Mouse (Mus musculus): ENCODE data around the gene Gimap9.

The Gimap9 gene

GRCm38 (mm10) chr6:48689320-48689719 lies 13.4 kb downstream of the Gimap9 start:
- DNase-seq (ENCODE audit: low spot score in 2 of 2) = no peak

GRCm38 (mm10) chr6:48692962-48693361 lies 17.0 kb downstream of the Gimap9 start:
- no peak for DNase-seq (ENCODE audit: low spot score in 2 of 2)

GRCm38 (mm10) chr6:48696830-48697554 lies 21.1 kb downstream of the Gimap9 start:
- no peak for DNase-seq (ENCODE audit: low spot score in 2 of 2)

- no peak for DNase-seq (ENCODE audit: low spot score in 2 of 2)
These were observed 21.6 kb downstream of the Gimap9 start for GRCm38 (mm10) chr6:48697555-48697930.

- DNase-seq (ENCODE audit: low spot score in 2 of 2) = no peak
These were observed 22.3 kb downstream of the Gimap9 start for GRCm38 (mm10) chr6:48698066-48698856.

GRCm38 (mm10) chr6:48698888-48699287 lies 23.0 kb downstream of the Gimap9 start:
- DNase-seq (ENCODE audit: low spot score in 2 of 2) = no peak

- no peak for DNase-seq (ENCODE audit: low spot score in 2 of 2)
These were observed 24.5 kb downstream of the Gimap9 start for GRCm38 (mm10) chr6:48700251-48701075.

- DNase-seq (ENCODE audit: low spot score in 2 of 2) = no peak
These were observed 26.2 kb downstream of the Gimap9 start for GRCm38 (mm10) chr6:48702146-48702545.

- no peak for DNase-seq (ENCODE audit: low spot score in 2 of 2)
These were observed 26.7 kb downstream of the Gimap9 start for GRCm38 (mm10) chr6:48702601-48703000.

- no peak for DNase-seq (ENCODE audit: low spot score in 2 of 2)
These were observed 28.2 kb downstream of the Gimap9 start for GRCm38 (mm10) chr6:48704146-48704545.

GRCm38 (mm10) chr6:48706130-48706529 lies 30.2 kb downstream of the Gimap9 start:
- no peak for DNase-seq (ENCODE audit: low spot score in 2 of 2)

GRCm38 (mm10) chr6:48718455-48718854 lies 42.5 kb downstream of the Gimap9 start, which contains the start of the genes Gm28053 and Gimap7:
Gene Gm28053, plus strand, starts transcription at chr6:48718607.
Gene Gimap7, plus strand, starts transcription at chr6:48718621.
- DNase-seq (ENCODE audit: low spot score in 2 of 2) = no peak

GRCm38 (mm10) chr6:48720326-48720725 lies 44.4 kb downstream of the Gimap9 start:
- DNase-seq (ENCODE audit: low spot score in 2 of 2) = no peak

- no peak for DNase-seq (ENCODE audit: low spot score in 2 of 2)
These were observed 47.5 kb downstream of the Gimap9 start for GRCm38 (mm10) chr6:48723468-48723867.

- no peak for DNase-seq (ENCODE audit: low spot score in 2 of 2)
These were observed 49.5 kb downstream of the Gimap9 start for GRCm38 (mm10) chr6:48725476-48725875.

- no peak for DNase-seq (ENCODE audit: low spot score in 2 of 2)
These were observed 51.8 kb downstream of the Gimap9 start for GRCm38 (mm10) chr6:48727761-48728160.

Measured in urinary bladder, postnatal 36 days (tissue).